Mouse (Mus musculus): ENCODE results near the gene Nkapd1. TPM values are rescaled to one million over a fixed set of nuclear protein-coding genes. Genes with fewer than 3 reads are reported as not detected.

Nkapd1 gene
- total and polyA plus RNA-seq, 3 experiments: 10.4 to 20.2 TPM; not detected in 1

DNA sequence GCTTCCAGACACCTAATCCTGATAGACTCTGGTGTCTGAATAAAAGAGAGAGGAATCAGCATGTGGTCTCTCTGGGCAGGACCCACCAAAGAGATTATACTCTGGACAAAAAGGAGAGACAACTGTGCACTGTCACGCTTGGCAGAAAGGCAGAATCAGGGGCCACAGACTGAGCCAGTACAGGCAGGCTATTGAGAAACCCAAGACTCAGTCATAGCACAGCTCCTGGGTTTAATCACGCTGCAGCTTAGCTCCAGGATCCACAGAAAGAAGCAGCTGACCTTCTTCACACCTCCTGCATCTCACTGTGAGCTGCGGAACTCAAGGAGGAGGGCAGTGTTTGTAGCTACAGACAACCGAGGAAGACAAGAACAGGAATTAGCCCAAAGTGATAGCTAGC, 36.9 kb downstream of the Nkapd1 start:
- peaks cover 21 to 25% of the 10 kb centered on the region in 2 experiments for H3K27me3 ChIP-seq (ENCODE audit: control insufficient read depth in 1 of 2, insufficient read depth in 2 of 2, low read length in 2 of 2)
- H3K36me3 ChIP-seq (ENCODE audit: control insufficient read depth in 1 of 2, insufficient read depth in 2 of 2, low read length in 2 of 2): no peaks in the 10 kb centered on the region
- H3K79me2 ChIP-seq (ENCODE audit: control insufficient read depth, insufficient read depth, low read length, poor library complexity): no peaks in the 10 kb centered on the region
- no peak overlapping the region for H3K9ac ChIP-seq (ENCODE audit: control insufficient read depth, low read depth, low read length, poor library complexity, severe bottlenecking)
- H3K4me1 ChIP-seq (ENCODE audit: control insufficient read depth in 1 of 2, insufficient read depth in 2 of 2, low read length in 2 of 2): no peaks in the 10 kb centered on the region
- no peak for DNase-seq (ENCODE audit: low read depth, low spot score)
- no peak for TF ChIP-seq RCOR1 (IDR thresholded peaks at IDR 0.05; ENCODE audit: low read depth, low read length)
- TF ChIP-seq NRF1 (IDR thresholded peaks at IDR 0.05; ENCODE audit: insufficient read depth, low read depth, low read length, poor library complexity, severe bottlenecking): no peak
- TF ChIP-seq CHD1 (IDR thresholded peaks at IDR 0.05; ENCODE audit: low read depth, low read length): no peak
- TF ChIP-seq CTCF (IDR thresholded peaks at IDR 0.05 in 2 of 3, conservative IDR thresholded peaks at IDR 0.05 in 1 of 3; ENCODE audit: control insufficient read depth in 1 of 3, insufficient read depth in 1 of 3, low read depth in 2 of 3, low read length in 3 of 3, poor library complexity in 1 of 3, severe bottlenecking in 1 of 3): no peak
- no peak for TF ChIP-seq SIN3A (IDR thresholded peaks at IDR 0.05; ENCODE audit: low read length)
- TF ChIP-seq RAD21 (IDR thresholded peaks at IDR 0.05; ENCODE audit: low read depth, low read length): no peak
- no peak for TF ChIP-seq MYC (IDR thresholded peaks at IDR 0.05; ENCODE audit: low read depth, low read length)
- no peak for TF ChIP-seq CHD2 (IDR thresholded peaks at IDR 0.05; ENCODE audit: low read length)
- no peak for TF ChIP-seq GABPA (IDR thresholded peaks at IDR 0.05; ENCODE audit: low read depth, low read length)
- TF ChIP-seq GATA1 (IDR thresholded peaks at IDR 0.05; ENCODE audit: low read depth, low read length): no peak
- TF ChIP-seq BHLHE40 (IDR thresholded peaks at IDR 0.05; ENCODE audit: borderline replicate concordance, low read depth, low read length): no peak
- no peak for TF ChIP-seq MYB (IDR thresholded peaks at IDR 0.05; ENCODE audit: low read depth, low read length)
- TF ChIP-seq ZNF384 (IDR thresholded peaks at IDR 0.05; ENCODE audit: low read depth, low read length): no peak
- no peak for TF ChIP-seq JUND (IDR thresholded peaks at IDR 0.05; ENCODE audit: low read depth, low read length)
- TF ChIP-seq TBP (IDR thresholded peaks at IDR 0.05; ENCODE audit: low read depth, low read length): no peak
- no peak for TF ChIP-seq MAFK (IDR thresholded peaks at IDR 0.05; ENCODE audit: borderline replicate concordance, low read depth, low read length)
- no peak for TF ChIP-seq POLR2AphosphoS2 (IDR thresholded peaks at IDR 0.05; ENCODE audit: low read length)
- H3K9me3 ChIP-seq (replicated peaks; ENCODE audit: insufficient read depth, low read length): no peaks in the 10 kb centered on the region
- H3K4me3 ChIP-seq (ENCODE audit: control insufficient read depth in 1 of 2, insufficient read depth in 1 of 2, low read depth in 2 of 2, low read length in 2 of 2): no peak overlapping the region
- no peak overlapping the region for H3K27ac ChIP-seq (ENCODE audit: control insufficient read depth, low read depth, low read length)

DNA sequence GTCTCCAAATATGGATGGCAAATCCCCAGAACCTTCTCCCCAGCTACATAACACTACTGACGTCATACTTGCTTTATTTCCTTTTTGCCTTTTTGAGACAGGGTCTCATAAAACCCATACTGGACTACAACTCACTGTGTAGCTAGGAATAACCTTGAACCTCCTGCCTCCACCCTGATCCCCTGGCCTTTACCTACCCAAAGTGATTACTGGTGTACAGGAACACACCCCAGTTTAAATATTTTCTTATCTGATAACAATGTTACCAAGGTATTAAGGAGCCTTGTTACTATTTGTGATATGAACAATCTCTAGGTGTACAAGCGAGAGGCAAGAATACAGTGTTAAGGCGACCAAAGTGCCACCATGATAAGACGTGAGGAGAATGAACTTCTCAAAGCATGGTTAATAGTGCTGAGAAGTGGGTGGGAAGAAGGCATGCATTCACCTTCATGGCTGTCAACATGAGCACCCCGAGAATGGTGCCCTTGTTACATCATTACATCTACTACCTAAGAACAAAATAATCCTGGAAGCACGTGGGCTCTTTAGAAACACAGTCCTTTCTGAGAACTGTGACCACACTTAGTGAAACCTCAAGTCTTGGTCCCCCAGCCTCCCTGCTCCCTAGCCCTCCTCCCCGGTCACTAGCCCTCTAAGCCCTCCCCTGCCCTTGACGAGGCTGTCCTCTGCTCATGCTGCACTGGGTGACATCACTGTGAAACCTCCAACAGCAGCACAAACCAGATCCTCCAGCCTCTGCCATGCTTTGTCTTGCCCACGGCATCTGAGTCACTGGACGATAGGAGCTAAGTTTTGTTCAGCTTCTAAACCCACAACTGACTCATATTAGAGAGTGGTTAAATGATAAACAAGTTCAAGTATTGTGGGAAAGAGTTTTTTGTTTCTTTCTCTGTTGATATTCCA, 47.4 kb downstream of the Nkapd1 start:
- Histone ChIP-seq H3K27me3 (ENCODE audit: control insufficient read depth in 1 of 2, insufficient read depth in 2 of 2, low read length in 2 of 2) (peaks cover 0 to 5% of the 10 kb centered on the region in 2 experiments; a peak in 2 of 4 replicates), H3K9ac (ENCODE audit: control insufficient read depth, low read depth, low read length, poor library complexity, severe bottlenecking) (no peak overlapping the region), H3K36me3 (ENCODE audit: control insufficient read depth in 1 of 2, insufficient read depth in 2 of 2, low read length in 2 of 2) (no peaks in the 10 kb centered on the region), H3K79me2 (ENCODE audit: control insufficient read depth, insufficient read depth, low read length, poor library complexity) (no peaks in the 10 kb centered on the region), H3K4me1 (ENCODE audit: control insufficient read depth in 1 of 2, insufficient read depth in 2 of 2, low read length in 2 of 2) (no peaks in the 10 kb centered on the region), H3K27ac (ENCODE audit: control insufficient read depth, low read depth, low read length) (no peak overlapping the region), H3K9me3 (replicated peaks; ENCODE audit: insufficient read depth, low read length) (no peaks in the 10 kb centered on the region), H3K4me3 (ENCODE audit: control insufficient read depth in 1 of 2, insufficient read depth in 1 of 2, low read depth in 2 of 2, low read length in 2 of 2) (no peak overlapping the region)
- no peak for TF ChIP-seq ZC3H11A (IDR thresholded peaks at IDR 0.05; ENCODE audit: low read depth, low read length)
- no peak for TF ChIP-seq USF2 (IDR thresholded peaks at IDR 0.05; ENCODE audit: borderline replicate concordance in 1 of 2, insufficient read depth in 1 of 2, low read depth in 1 of 2, low read length in 2 of 2)
- no peak for TF ChIP-seq TAL1 (IDR thresholded peaks at IDR 0.05; ENCODE audit: low read length)
- TF ChIP-seq ETS1 (IDR thresholded peaks at IDR 0.05; ENCODE audit: low read depth, low read length): no peak
- no peak for TF ChIP-seq POLR2AphosphoS2 (IDR thresholded peaks at IDR 0.05; ENCODE audit: low read length)
- TF ChIP-seq ZMIZ1 (IDR thresholded peaks at IDR 0.05; ENCODE audit: low read depth, low read length): no peak
- no peak for TF ChIP-seq CHD2 (IDR thresholded peaks at IDR 0.05; ENCODE audit: low read length)
- DNase-seq (ENCODE audit: low read depth, low spot score): peak; percentile 19
